In genomic region chr17:29431553-29432297, GRCm38 (mm10) we compare ENCODE assay signal across 10 mouse cellular contexts. TPM values are rescaled to one million over a fixed set of nuclear protein-coding genes. Genes with fewer than 3 reads are reported as not detected.
DNase-seq lines count a peak whose midpoint lies in the region; ATAC-seq and TF ChIP-seq lines count a peak whose summit lies in the region.
"Had no signal": no experiment of that assay in that cellular context is flagged by ENCODE, and none has a peak within 500 bp of the region (broad histone marks: within the 10 kb centered on the region; RNA-seq: fewer than 3 reads in every experiment).

No protein-coding gene starts in this region.

- WGBS in liver, embryonic 12.5 days (ENCODE audit: insufficient replicate concordance): 51% methylated on average over 8 of the region's 8 CpGs
- 57% methylated on average over 8 of the region's 8 CpGs for WGBS in intestine, embryonic 15.5 days
- 66% methylated on average over 8 of the region's 8 CpGs for WGBS in hindbrain, embryonic 11.5 days
- WGBS in midbrain, embryonic 14.5 days: 67% methylated on average over 8 of the region's 8 CpGs

- peak overlapping the region; percentile 99 for H3K27ac ChIP-seq in liver, embryonic 12.5 days
- H3K27ac ChIP-seq in intestine, embryonic 15.5 days: no peak overlapping the region
- H3K27ac ChIP-seq in hindbrain, embryonic 11.5 days (ENCODE audit: low read depth, low read length): no peak overlapping the region
- no peak overlapping the region for H3K27ac ChIP-seq in midbrain, embryonic 14.5 days (replicated peaks; ENCODE audit: low read depth, low read length)
- H3K27ac ChIP-seq: neural tube, embryonic 13.5 days had no signal

- H3K4me2 ChIP-seq in liver, embryonic 12.5 days: no peak overlapping the region
- H3K4me2 ChIP-seq in intestine, embryonic 15.5 days (replicated peaks): no peak overlapping the region
- H3K4me2 ChIP-seq in hindbrain, embryonic 11.5 days (replicated peaks; ENCODE audit: low read depth, low read length): no peak overlapping the region
- no peak overlapping the region for H3K4me2 ChIP-seq in midbrain, embryonic 14.5 days (ENCODE audit: low read length)
- H3K4me2 ChIP-seq: neural tube, embryonic 13.5 days had no signal

- peak overlapping the region; percentile 70 for H3K9ac ChIP-seq in liver, embryonic 12.5 days
- no peak overlapping the region for H3K9ac ChIP-seq in intestine, embryonic 15.5 days
- no peak overlapping the region for H3K9ac ChIP-seq in hindbrain, embryonic 11.5 days (ENCODE audit: low read depth, low read length)
- no peak overlapping the region for H3K9ac ChIP-seq in midbrain, embryonic 14.5 days (replicated peaks; ENCODE audit: low read length)
- H3K9ac ChIP-seq: neural tube, embryonic 13.5 days had no signal

- no peak for TF ChIP-seq CTCF in brain, embryonic 14.5 days (IDR thresholded peaks at IDR 0.05; ENCODE audit: borderline replicate concordance, extremely low read depth, insufficient read depth, insufficient read length)

- H3K36me3 ChIP-seq in liver, embryonic 12.5 days: no peaks in the 10 kb centered on the region
- no peaks in the 10 kb centered on the region for H3K36me3 ChIP-seq in intestine, embryonic 15.5 days
- no peaks in the 10 kb centered on the region for H3K36me3 ChIP-seq in hindbrain, embryonic 11.5 days (ENCODE audit: control insufficient read depth, insufficient read depth, low read length)
- H3K36me3 ChIP-seq in midbrain, embryonic 14.5 days (ENCODE audit: control insufficient read depth, insufficient read depth, low read length): no peaks in the 10 kb centered on the region
- H3K36me3 ChIP-seq: neural tube, embryonic 13.5 days had no signal

- H3K27me3 ChIP-seq in liver, embryonic 12.5 days (replicated peaks): peaks cover 14% of the 10 kb centered on the region; the same call in 1 of the 2 replicates
- H3K27me3 ChIP-seq in intestine, embryonic 15.5 days (replicated peaks): no peaks in the 10 kb centered on the region
- H3K27me3 ChIP-seq in hindbrain, embryonic 11.5 days (ENCODE audit: control insufficient read depth, insufficient read depth, low read length): no peaks in the 10 kb centered on the region
- no peaks in the 10 kb centered on the region for H3K27me3 ChIP-seq in midbrain, embryonic 14.5 days (ENCODE audit: control insufficient read depth, insufficient read depth, low read length)
- H3K27me3 ChIP-seq: neural tube, embryonic 13.5 days had no signal

- no peak for DNase-seq in liver
- DNase-seq in brain, embryonic 14.5 days (ENCODE audit: low read depth): peak; percentile 49
- DNase-seq in naive thymus-derived CD4-positive, alpha-beta T cell, adult 2 months (ENCODE audit: low read depth): peak; percentile 84
- DNase-seq in hindbrain, embryonic 11.5 days (ENCODE audit: low spot score): no peak
- DNase-seq in midbrain, embryonic 14.5 days: no peak
- DNase-seq: embryo, embryonic 11 days had no signal

- peaks cover 87% of the 10 kb centered on the region for H3K4me1 ChIP-seq in liver, embryonic 12.5 days
- H3K4me1 ChIP-seq in intestine, embryonic 15.5 days (replicated peaks): peaks cover 9% of the 10 kb centered on the region
- H3K4me1 ChIP-seq in hindbrain, embryonic 11.5 days (replicated peaks; ENCODE audit: control insufficient read depth, insufficient read depth, low read length): no peaks in the 10 kb centered on the region
- 0 out of 2 replicates have a peak, but pooled peaks cover 7% of the 10 kb centered on the region for H3K4me1 ChIP-seq in midbrain, embryonic 14.5 days (ENCODE audit: control insufficient read depth, insufficient read depth, low read length)

- no peaks in the 10 kb centered on the region for H3K9me3 ChIP-seq in liver, embryonic 12.5 days (replicated peaks)
- no peaks in the 10 kb centered on the region for H3K9me3 ChIP-seq in intestine, embryonic 15.5 days
- no peaks in the 10 kb centered on the region for H3K9me3 ChIP-seq in hindbrain, embryonic 11.5 days (ENCODE audit: control insufficient read depth, low read length)
- no peaks in the 10 kb centered on the region for H3K9me3 ChIP-seq in midbrain, embryonic 14.5 days (ENCODE audit: control insufficient read depth, low read length)
- H3K9me3 ChIP-seq: neural tube, embryonic 13.5 days had no signal

- H3K4me3 ChIP-seq in liver, embryonic 12.5 days: no peak overlapping the region
- no peak overlapping the region for H3K4me3 ChIP-seq in intestine, embryonic 15.5 days (replicated peaks)
- H3K4me3 ChIP-seq in hindbrain, embryonic 11.5 days (ENCODE audit: low read depth, low read length): no peak overlapping the region
- H3K4me3 ChIP-seq in midbrain, embryonic 14.5 days (replicated peaks; ENCODE audit: low read depth, low read length): no peak overlapping the region
- H3K4me3 ChIP-seq: neural tube, embryonic 13.5 days had no signal

- no peak for ATAC-seq in liver, embryonic 12.5 days
- ATAC-seq in intestine, embryonic 15.5 days: peak; percentile 48
- ATAC-seq in megakaryocyte-erythroid progenitor cell, adult 5-6 weeks (replicated peaks; ENCODE audit: low FRiP score, low TSS enrichment, poor library complexity, severe bottlenecking): no peak
- no peak for ATAC-seq in hindbrain, embryonic 11.5 days (ENCODE audit: low FRiP score)
- no peak for ATAC-seq in midbrain, embryonic 14.5 days (ENCODE audit: low FRiP score, low TSS enrichment)

- no peak for TF ChIP-seq POLR2A in brain, embryonic 14.5 days (IDR thresholded peaks at IDR 0.05; ENCODE audit: borderline replicate concordance, extremely low read depth, insufficient read depth, insufficient read length, poor library complexity, severe bottlenecking)

RNA-seq across cellular contexts. Expression of gene Pim1, which starts 58.8 kb away (rescaled TPM):
- polyA plus RNA-seq in liver, embryonic 12.5 days (2016; fragmentation: Nextera tagmentation; extraction: Ambion mirVana): 112 and 114 TPM in 2 replicates
- polyA plus RNA-seq in brain, embryonic 14.5 days (2012; rRNA removed): 11.4 and 15.6 TPM in 2 replicates
- polyA plus RNA-seq in intestine, embryonic 15.5 days (2015; fragmentation: Nextera tagmentation; extraction: Ambion mirVana): 13.4 TPM in 2 replicates
- 33.2 and 48.8 TPM in 2 replicates for total RNA-seq in megakaryocyte-erythroid progenitor cell, adult 5-6 weeks (2014; fragmentation: Nextera tagmentation)
- 96.9 and 106 TPM in 2 replicates for total RNA-seq in megakaryocyte-erythroid progenitor cell, adult 5-6 weeks (2017)
- polyA plus RNA-seq in hindbrain, embryonic 11.5 days (2014; fragmentation: Nextera tagmentation; extraction: Ambion mirVana): 16.8 and 18.1 TPM in 2 replicates
- 10.1 and 10.3 TPM in 2 replicates for polyA plus RNA-seq in midbrain, embryonic 14.5 days (2014; fragmentation: Nextera tagmentation; extraction: Ambion mirVana)

Comparison
In these comparisons a context has a peak if more than half of its experiments do, and no peak if none do; other contexts are left out.
1. DNase-seq: peak in brain, embryonic 14.5 days (single experiment) and naive thymus-derived CD4-positive, alpha-beta T cell, adult 2 months (single experiment); none in liver (single experiment), hindbrain, embryonic 11.5 days (single experiment) and midbrain, embryonic 14.5 days (single experiment).